Mouse (Mus musculus): ENCODE results near the gene Ybx2.

- TF ChIP-seq CTCF (IDR thresholded peaks at IDR 0.05; ENCODE audit: borderline replicate concordance, control insufficient read depth, extremely low read depth, insufficient read depth, low read length, poor library complexity) = no peak
- no peak for TF ChIP-seq POLR2A (IDR thresholded peaks at IDR 0.05; ENCODE audit: control insufficient read depth, extremely low read depth, insufficient read depth, low read length, poor library complexity)
Measured at GRCm38 (mm10) chr11:69922012-69922756, 13.4 kb upstream of the Ybx2 start.

Data from thymus, adult 2 months (tissue).